Mouse (Mus musculus): ENCODE data around the gene Scn4a.

DNA sequence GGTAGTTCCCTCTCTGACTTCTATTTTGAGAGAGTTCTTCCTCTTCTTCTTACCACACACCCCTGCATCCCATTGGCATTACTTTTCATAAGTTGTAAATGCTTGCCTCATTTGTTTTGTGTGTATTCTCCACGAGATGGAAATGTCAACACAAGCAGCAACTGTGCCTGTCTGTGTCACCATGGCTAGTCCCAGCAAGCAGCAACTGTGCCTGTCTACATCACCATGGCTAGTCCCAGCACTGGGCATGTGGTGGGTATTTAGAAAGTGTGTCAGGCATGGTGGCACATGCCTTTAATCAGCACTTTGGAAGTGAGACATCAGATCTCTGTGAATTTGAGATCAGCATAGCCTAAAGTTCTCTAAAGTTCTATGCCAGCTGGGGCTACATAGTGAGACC, 1.1 kb upstream of the Scn4a start:
- TF ChIP-seq TAL1 (IDR thresholded peaks at IDR 0.05; ENCODE audit: low read length): no peak
- TF ChIP-seq GATA1 (IDR thresholded peaks at IDR 0.05; ENCODE audit: low read length): no peak
